Mouse (Mus musculus) layer of hippocampus, postnatal 10 days (tissue): Measurements from ENCODE around the gene Slc31a2. TPM values are rescaled to one million over a fixed set of nuclear protein-coding genes. Genes with fewer than 3 reads are reported as not detected.

Experiments used
- DNase-seq, 2 experiments: peaks; one replicate each; pipeline ENCODE4 v3.0.0; 2021; ENCODE audit warnings: low spot score in 2 of 2
- total RNA-seq, 2 experiments: library from RNA; stranded (reverse); gene quantifications; 2 replicates each; pipeline ENCODE4 v1.2.3; 2021

The Slc31a2 gene
- total RNA-seq, 2 experiments from 2014 or later, result 9.5 to 11.3 TPM

DNA sequence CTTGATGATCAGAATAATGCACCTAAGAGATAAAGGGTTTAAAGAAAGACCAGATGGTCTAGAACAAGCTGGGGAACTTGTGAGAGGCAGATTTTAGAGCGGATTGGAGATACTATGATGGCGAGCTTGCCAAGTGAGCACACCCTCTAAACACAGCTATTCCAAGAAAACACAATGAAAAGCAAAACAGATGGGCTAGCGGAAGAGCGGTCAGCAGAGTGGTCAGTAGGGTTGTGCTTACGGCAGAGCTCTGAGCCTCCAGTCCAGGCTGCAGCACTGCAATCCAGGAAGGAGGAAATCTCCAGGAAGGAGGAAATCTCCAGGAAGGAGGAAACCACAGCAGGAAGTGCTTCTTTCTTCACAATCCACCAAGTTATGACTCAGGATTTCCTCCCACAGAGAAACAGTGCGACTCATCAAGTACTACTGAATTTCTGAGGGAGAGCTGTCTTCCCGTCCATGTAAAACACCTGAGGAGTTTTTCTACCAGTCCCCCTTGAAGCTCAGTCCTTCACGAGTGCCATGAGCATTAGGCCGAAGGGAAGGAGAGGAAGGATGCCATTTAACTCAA, 51.4 kb downstream of the Slc31a2 start:
- no peak for DNase-seq

- DNase-seq, result no peak
Measured at GRCm38 (mm10) chr4:62314516-62314915, 52.2 kb downstream of the Slc31a2 start.

DNA sequence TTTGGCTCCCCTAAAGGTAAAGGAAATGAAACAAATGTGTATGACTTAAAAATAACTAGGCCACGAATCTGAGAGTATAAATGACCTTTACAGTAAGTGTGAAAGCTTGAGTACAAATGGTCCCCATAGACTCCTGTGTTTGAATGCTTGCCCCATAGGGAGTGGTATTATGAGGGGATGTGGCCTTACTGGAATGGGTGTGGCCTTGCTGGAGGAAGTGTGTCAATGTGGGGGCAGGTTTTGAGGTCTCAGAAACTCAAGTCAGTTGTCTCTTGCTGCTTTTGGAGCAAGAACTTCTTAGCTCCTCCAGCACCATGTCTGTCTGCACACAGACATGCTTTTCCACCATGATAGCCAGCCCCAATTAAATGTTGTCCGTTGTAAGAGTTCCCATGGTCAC, 54.1 kb downstream of the Slc31a2 start:
- no peak for DNase-seq

- no peak for DNase-seq
Measured at GRCm38 (mm10) chr4:62318294-62318693, 55.9 kb downstream of the Slc31a2 start.

DNA sequence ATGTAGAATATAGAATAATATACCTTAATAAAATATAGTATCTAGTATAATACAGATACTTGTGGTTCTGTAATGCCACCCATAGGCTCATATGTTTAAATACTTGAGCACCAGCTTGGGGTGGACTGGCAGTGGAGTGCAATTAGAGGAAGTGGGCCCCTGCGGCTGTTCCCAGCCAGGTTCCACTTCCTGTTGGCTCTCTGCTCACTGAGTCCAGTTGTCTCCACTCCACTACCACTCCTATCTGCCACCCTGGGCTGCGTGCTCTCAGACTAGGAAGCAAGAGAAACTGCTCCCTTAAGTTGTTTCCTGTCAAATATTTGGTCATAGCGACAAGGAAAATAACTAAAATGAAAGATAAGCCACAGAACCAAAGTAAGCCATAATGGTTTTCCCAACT, 60.3 kb downstream of the Slc31a2 start:
- DNase-seq, result no peak

DNA sequence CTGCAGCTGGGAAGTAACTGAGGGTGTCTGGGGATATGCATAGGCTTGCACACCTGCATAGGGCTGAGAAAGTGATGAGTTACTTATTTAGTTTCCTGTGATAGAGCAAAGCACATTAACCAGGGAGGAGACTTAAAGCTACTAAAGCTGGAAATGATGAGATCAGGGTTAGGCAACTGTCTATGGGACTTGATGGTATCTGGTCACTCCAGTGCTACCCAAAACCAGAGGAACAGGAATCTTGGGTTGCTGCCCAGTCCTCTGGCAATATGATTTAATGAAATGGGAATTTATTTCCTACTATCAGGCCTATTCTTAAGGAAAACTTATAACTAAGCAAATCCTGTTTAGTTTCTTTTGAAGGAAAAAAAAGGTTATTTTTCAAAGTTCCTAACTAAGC, 63.7 kb downstream of the Slc31a2 start:
- DNase-seq, result no peak

- no peak for DNase-seq
Measured at GRCm38 (mm10) chr4:62328941-62329660, 66.7 kb downstream of the Slc31a2 start.

DNA sequence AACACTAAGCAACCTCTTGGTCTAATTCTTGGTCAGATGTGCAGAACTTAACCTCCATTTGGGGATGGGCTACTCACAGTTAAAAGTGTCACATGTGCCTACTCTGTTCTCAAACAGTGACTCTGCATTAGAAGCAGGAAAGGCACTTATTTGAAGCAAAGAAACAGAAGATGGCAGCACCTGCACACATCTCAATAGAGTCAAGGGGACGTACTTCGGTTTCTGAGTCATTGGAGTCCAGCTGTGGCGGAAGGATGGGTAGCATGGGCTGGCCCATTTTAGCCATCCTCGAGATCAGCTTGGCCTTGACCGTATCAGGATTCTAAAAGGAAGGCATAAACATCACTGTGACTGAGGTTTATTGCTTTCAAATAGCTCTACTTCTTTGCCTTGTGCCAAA, 69.6 kb downstream of the Slc31a2 start:
- DNase-seq, result no peak

DNA sequence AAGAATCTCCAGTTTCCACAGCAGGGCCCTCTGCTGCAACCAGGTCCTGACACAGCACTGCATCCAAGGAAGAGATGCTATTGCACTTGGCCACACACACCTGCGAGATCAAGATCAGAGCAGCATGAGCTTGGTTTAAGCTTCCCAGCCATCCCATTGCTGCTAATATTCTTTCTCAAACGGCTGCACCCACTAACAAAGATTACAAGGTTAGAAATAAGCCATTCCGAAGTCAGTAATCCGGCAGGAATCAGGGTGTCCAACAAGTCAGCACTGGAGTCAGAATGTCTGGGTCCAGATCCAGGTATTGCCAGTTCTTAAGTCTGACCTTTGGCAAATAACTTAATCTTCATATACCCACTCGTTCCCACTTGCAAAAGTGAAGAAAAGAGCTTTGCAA, 76.2 kb downstream of the Slc31a2 start:
- DNase-seq, result no peak

- DNase-seq, result no peak
Measured at GRCm38 (mm10) chr4:62344000-62344399, 81.6 kb downstream of the Slc31a2 start.

DNA sequence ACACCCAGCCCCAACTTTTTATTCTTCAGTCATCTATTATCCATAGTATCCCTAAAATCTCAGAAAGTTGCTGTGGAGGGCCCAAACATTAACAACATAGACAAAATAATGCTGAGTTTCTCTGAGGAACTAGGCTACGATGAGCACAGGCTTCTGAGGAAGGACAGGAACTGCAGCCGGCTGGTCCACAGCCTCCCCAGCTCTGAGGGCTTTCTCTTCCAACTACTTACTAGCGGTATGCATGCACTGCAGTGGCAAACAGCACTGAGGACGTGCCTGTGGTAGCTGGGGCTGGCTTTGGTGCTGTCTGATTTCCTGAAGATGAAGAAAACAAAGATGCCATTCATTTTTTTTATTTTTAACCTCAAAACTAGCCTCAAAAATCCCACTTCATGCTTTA, 83.5 kb downstream of the Slc31a2 start:
- DNase-seq, result no peak

- DNase-seq, result no peak
Measured at GRCm38 (mm10) chr4:62347605-62348328, 85.4 kb downstream of the Slc31a2 start.

Other genes with a start within 250 kb of the Slc31a2 start
- not detected for gene Mup20, start 208.4 kb upstream of the Slc31a2 start, total RNA-seq
- not detected for gene Mup3, start 175.2 kb upstream of the Slc31a2 start, total RNA-seq
- not detected for gene Mup21, start 111.7 kb upstream of the Slc31a2 start, total RNA-seq
- gene Zfp37, start 31.5 kb upstream of the Slc31a2 start, total RNA-seq, result 10 to 100 TPM; 23.0 to 28.1 TPM
- 10 to 100 TPM; 42.8 to 43.6 TPM for gene Fkbp15, start 98.0 kb downstream of the Slc31a2 start, total RNA-seq
- gene Slc31a1, start 98.2 kb downstream of the Slc31a2 start, total RNA-seq, result 10 to 100 TPM; 35.0 to 35.2 TPM
- 10 to 100 TPM; 47.7 to 54.9 TPM for gene Cdc26, start 146.1 kb downstream of the Slc31a2 start, total RNA-seq
- 10 to 100 TPM; 13.6 to 14.0 TPM for gene Prpf4, start 146.2 kb downstream of the Slc31a2 start, total RNA-seq
- not detected for gene Rnf183, start 172.7 kb downstream of the Slc31a2 start, total RNA-seq
- gene Wdr31, start 208.3 kb downstream of the Slc31a2 start, total RNA-seq, result 10 to 100 TPM in 1 of 2 experiments, 1 to 10 TPM in 1; 6.7 to 10.7 TPM
- gene Bspry, start 217.5 kb downstream of the Slc31a2 start, total RNA-seq, result 1 to 10 TPM in 1 of 2 experiments, under 1 TPM in 1; 0.62 to 1.1 TPM
- 1 to 10 TPM; 7.1 to 9.4 TPM for gene Hdhd3, start 240.9 kb downstream of the Slc31a2 start, total RNA-seq